Mouse (Mus musculus): ENCODE data around the gene Adgrv1.
"Not testable (repeated sequence)": the region's sequence is repeated elsewhere in the genome, so short reads cannot be mapped to it uniquely, and the experiment has no call there.

Gene Adgrv1

DNA sequence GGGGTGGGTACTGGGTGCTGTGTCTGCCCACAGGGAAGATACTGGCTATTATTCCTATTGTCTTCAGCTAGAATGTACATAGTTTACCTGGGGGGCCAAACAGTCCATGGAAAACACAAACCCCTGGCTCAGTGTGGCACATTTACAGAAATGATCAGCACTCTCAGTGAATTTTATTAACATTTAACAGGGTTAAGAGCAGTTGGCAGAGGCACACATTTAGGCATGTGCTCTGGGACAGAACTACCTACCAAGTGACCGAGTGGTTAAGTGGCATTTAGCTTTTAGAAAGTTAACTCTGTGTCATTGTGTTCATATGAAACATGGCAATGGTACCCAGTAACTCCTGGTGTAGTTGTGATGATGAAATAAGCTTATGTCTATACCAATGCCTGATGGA lies 304.8 kb downstream of the Adgrv1 start:
- peak; percentile 90 for DNase-seq

DNA sequence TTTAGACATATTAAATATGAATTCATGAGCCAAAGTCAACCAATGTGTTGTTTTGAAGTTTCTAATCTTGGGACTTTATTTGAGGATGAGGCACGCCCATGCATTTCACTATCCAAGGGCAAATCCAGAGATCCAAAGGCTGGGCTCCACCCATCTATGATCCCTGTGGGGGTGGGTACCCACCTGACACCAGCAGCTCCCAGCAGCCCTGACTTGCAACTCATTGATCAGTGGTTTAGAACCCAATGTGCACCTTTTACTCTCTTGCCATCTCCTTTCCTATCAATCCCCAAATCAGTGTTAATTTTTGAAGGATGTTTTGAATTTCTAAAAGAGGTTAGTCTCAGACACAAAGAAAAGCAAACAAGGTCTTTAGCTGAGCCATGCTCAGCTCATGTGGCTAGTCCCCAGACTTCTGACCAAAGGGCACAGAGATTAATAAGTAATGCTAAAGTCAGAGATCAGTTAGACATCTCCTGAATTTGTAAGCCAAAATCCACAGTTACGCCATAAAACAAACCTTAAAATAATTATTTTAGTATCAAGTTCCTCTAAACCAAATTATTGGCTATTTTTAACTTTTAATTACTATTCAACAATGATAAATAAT lies 307.2 kb downstream of the Adgrv1 start:
- DNase-seq, result peak; percentile 89

DNA sequence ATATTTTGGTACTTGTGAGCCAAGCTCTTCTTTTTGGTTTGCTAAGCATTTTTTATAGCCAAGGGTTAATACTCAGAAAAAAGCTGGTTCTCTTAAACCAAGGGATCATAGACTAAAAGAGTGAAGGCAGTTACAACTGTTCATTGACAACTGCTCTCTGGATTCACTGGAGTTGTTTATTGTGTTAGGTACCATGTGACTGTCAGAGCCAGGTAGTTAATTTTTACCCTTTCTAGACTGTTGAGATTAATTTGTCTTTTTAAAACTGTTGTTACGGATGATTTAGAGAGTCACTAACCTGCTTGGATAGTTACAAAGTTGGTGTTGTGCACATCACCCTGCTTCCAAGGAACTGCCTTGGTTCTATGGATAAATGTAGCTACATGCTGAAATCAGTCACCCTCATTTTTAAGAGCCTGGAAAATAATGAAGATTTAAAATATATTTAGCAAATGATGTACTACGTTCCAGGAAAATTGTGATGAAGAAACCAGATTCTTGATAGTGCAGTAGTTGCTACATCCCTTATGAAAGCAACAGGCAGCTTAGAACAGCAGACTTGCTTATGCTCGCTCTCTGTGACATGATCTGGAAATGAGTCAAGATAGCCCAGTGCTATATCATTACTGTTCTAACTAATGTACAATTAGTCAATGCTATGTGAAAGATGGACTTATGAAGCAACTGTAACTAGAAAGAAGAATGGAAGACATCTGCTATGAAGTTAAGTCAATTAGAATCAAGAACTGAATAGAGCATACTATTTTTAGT lies 309.2 kb downstream of the Adgrv1 start:
- peak; percentile 84 for DNase-seq

DNA sequence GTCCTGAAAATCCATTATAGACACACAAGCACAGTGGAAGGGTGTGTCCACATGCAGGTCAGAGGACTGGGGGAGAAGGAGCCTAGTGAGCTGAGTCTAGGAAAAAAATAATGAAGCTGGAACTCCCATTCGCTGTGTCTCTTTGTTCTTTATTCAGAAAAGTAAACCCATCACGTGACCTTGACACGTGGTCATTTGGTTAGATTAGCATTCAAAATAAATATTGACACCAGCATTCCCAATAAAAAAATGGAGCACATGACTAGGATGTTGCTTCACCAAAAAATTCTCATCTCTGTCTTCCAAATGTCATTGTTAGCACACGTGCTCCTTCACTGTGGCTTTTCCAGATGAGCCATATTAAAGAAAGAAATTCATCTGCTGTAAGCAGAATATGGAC lies 316.4 kb downstream of the Adgrv1 start:
- no peak for DNase-seq

DNA sequence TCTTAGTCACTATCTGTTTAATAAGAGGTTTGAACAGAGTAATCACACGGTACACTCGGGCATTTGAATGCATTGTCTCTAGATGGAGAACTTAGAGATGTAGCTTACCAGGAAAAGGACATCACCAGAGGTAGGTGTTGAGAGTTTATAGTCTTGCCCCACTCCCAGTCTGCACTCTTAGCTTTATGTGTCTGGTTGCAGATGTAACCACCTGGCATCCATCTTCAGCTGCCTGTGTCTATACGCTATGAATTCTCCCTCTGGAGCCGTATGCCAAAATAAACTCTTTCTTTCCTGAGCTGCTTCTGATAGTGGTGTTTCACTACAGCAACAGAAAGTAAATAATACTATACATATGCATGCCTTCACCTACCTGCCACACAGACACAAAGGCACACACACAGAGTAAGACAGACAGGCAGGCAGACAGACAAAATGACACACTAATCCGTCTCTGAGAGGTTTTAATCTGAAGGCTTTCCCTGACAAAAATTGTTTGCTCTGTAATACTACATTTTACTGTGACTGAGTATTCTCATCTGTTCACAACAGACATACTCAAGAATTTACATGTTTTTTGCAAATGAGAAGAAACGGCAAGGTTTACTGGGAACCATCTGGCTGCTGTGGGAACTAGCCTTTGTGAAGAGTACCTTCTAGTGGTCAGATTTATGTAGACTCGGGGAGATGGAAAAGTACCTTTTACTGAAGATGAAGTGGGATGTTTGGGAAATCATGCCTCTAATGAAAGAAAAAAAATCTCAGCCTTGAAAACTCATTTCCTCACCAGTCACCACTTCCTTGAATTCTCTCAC lies 318.4 kb downstream of the Adgrv1 start:
- DNase-seq, result peak; percentile 61

DNA sequence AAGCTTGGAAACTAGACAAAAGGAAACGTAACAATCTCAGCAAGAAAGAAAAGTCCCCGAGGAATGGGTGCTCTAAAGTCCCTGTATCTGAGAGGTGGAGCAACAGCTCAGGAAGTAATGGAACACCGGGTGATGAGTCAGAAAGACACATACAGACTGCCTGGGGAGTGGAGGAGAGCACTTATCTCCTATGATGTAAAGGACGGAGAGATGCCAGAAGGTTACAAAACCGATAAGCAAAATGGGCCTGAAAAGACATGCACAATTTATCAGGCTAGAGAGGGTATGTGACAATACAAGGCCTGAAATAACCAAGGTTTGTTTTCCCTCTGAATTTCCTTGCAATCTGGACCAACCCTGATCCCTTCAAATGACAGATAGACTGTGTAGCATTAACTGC lies 320.8 kb downstream of the Adgrv1 start:
- no peak for DNase-seq

DNA sequence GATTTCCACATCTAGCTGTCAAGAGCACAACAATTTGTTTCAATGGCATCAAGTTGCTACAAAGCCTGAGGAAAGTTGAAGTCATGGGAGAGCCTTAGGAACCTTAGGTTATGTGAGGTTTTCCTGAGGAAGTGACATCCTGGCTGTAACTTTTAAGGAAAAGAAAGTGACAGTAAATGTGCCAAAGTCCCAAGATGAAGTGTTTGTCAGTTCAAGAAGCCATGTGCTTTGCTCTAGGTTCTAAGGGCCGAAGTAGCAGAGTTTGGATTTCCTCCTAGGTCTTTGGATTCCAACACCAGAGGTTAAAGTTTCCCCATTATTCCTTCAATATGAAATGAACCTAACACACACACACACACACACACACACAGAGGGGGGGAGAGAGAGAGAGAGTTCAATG lies 332.1 kb downstream of the Adgrv1 start:
- peak; percentile 46 for DNase-seq

DNA sequence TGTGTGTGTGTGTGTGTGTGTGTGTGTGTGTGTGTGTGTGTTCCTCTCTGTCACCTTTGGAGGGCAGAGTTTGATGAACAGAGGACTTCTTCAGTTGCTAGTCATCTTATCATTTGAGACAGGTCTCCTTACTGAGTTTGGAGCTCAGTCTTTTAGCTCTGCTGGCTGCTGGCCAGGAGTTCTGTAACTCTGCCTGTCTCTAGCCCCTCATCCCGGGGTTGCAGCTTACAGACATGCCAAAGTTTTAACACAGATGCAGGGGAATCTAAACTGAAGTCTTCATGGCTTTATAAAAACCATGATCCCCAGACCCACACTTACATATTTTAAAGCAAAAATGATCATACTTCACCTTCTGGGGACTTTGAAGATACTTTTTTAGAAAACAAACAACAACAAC lies 338.8 kb downstream of the Adgrv1 start:
- DNase-seq, result no peak

DNA sequence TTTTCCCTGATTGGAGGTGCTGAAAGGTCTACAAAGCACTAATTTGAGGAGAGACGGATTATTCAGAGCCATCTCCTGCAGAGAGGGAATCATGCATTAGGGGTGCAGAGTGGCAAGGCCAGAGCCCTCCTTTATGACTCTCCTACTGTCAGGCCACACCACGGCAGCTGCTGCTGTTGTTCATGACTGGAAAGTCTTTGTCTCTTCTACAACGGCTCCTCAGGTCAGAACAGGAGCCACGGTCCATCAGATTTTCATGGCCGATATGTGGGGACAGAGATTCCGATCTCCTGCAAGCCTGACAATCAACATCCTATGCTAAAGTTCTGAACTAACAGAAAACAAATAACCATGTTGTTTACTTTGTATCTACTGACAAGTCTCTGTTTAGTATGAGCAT lies 350.8 kb downstream of the Adgrv1 start:
- no peak for DNase-seq

DNA sequence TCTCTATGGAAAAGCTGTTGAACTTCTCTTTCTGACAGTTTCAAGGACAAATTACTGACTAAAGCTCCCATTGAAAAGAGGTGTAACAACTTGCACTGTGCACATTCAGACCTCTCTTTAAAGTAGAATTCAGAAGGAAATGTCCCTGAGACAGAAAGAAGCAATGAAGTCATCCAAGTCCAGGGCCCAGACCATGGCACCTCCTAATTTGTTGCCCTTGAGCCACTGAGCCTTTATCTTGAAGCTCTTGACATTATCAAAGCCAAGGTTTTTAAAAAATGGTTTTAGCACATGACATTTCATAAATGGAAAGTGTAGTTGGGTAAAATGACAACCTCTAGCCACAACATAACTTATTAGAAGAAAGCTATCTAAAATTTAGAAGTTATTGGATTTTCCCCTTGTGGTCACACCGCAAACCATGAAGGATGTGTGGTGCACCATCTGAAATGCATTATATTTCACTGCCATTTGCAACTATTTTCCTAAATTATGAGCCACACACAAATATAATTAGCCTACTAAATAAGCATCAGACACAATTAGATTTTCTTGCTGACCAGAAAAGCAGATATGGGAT lies 352.2 kb downstream of the Adgrv1 start:
- no peak for DNase-seq

DNA sequence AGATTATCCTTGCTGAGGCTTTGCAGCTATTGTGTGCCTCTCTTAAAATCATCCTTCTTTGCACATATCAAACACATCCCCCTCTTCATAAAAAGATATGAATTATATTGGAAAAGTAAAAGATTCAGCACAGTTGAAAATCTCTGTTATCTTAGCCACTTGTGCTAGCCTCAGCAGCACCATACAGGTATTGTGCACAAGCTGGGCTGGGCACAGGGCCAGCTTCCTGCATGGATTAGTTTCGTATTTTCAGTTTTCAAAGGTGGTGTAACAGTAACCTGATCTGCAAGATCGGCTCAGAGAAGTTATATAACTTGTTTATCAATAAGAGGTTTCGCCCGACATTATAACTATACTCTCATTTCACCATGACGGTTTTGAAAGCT lies 353.6 kb downstream of the Adgrv1 start:
- no peak for DNase-seq

DNA sequence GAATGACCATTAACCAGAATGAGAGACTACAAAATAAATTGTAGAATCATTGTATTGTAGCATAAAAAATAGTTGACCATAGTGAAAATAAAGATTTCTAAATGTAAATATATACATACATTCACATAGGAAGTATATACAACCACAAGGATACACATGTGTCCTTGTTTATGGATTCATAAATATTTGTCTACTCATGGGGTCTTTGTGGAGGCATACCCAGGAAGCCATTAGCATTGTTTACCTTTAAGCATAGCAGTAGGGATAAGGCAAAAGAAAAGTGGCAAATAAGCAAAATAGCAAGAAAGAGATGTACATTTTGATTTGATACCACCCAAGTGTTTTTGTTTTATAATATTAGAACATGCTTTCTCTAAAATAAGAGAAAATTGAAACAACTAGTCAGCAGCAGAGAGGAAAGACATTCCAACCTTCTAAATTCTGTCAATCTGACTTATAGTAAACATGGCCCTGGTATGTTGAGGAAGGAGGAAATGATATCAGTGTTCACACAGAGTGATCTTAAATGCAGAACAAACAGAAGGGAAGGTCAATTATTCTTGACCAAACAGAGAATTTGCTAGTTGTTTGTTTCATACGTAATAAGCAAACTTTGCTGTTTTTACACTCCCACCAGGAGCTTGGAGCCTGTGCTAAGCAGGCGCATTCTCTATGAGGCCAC lies 354.1 kb downstream of the Adgrv1 start:
- DNase-seq, result no peak

DNA sequence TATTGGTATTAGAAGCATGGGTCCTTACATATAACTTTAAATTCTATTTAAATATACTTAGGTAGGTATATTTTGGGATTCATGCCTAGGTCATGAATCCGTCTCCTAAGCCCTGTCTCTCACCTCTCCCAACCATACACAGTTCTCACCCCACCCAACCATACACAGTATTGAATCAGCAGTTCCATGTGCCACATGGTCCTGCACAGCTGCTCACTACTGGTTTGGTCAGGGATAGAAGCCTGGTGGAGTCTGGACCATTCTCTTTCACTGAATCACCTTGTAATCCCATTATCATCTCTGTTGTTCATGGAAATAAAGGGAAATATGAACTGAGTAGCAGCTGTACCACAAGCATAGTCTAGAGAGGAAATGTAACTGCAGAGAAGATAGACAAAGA lies 359.1 kb downstream of the Adgrv1 start:
- no peak for DNase-seq

DNA sequence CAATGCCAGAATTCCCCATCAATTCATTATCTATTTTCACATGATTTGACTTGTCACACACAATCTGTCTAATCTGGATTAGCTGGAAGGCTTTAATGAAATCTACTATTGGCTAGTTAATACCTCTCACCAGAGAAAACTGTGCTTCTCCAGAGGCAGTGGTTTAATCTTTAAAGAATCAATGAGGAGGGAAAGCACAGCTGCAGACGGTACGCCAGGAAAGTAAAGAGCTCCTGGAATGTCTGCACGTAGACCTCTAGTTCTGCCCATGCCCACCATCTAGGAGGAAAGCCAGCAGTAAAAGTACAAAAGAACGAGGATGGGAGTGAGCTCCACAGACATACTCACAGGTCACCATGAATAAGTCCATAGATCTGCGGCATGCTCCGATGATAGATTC lies 362.6 kb downstream of the Adgrv1 start:
- peak; percentile 64 for DNase-seq

DNA sequence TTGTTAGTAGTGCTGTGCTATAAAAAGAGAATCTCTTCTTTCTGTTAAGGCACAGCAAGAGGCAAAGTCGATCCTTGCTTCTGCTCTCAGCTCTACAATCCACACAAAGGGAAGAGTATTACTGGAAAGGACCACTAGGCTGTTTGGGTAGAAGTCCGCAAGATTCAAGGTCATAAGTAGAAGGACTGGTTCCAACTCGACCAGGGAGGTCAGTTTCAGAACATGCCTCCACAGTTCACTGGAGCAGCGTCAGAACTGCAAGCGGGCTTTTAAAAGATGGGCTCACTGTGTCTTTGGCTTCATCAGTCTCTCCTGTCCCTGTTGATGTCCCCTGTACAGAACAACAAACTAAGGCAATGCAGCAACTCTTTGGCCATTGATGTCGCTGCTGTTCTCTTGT lies 363.9 kb downstream of the Adgrv1 start:
- DNase-seq, result peak; percentile 73

DNA sequence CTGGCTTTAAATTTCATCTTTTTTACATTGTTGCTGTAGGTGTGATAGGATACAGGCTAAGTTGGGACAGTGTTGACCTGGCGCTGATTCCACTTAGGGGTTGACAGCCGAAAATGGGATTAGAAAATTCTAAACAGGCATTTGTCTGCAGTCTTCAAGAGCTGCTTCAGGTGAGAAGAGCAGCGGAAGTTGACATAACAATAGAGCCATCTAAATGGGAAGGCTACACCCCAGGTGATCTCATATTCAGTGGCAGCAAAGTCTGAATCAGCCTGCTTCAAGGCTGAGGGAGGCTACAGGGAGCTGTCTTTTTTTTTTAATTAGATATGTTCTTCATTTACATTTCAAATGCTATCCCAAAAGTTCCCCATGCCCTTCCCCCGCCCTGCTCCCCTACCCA lies 365.5 kb downstream of the Adgrv1 start:
- not testable (repeated sequence) for DNase-seq

DNA sequence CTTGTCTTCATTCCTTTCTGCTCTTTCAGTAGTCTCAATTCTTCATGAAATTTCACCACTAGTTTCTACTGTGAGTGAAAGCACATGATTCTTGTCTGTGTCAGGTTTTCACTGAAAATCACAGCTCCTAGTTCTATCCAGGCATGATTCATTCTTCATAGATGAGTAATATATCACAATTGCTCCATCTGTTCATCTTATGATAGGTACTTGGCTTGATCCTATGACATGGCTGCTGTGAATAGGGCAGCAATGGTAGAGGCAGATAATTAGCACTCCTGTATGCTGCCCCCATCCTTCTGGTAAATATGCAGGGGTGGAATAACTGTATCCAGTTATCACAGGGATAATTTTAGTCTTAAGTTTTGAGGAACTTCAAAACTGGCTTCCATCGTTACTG lies 368.5 kb downstream of the Adgrv1 start:
- no peak for DNase-seq

DNA sequence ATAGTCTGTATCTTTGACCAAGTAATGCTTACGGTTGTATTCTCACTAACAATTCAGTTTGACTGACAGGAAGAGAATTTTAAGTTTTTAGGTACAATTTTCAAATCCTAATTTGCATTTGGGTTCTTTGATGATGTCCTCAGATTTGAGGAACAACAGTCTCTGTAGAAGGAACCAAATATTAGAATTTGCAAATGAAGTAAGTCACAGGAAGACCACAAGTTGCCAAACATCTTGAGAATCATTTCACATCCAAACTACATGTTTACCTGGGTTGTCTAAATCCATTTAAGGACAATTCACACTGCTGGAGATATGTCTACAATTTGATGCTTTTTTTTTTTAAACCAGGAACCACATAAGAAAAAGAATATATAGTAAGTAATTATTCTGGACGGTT lies 391.8 kb downstream of the Adgrv1 start:
- DNase-seq, result no peak

DNA sequence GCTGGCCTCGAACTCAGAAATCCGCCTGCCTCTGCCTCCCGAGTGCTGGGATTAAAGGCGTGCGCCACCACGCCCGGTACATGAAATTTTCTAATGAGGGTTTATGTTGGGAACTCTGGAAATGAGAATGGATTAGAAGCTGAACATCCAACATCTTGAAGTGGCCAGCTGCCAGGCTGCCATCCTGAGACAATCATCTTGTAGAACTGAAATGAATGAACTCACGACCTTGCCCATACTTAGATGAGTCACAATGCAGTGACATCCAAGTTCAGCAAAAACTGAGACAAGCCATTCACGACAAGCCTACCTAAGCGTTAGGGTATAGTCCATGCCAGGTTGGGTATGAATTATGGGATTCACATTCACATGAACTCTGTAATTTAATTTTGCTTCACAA lies 393.1 kb downstream of the Adgrv1 start:
- no peak for DNase-seq

DNA sequence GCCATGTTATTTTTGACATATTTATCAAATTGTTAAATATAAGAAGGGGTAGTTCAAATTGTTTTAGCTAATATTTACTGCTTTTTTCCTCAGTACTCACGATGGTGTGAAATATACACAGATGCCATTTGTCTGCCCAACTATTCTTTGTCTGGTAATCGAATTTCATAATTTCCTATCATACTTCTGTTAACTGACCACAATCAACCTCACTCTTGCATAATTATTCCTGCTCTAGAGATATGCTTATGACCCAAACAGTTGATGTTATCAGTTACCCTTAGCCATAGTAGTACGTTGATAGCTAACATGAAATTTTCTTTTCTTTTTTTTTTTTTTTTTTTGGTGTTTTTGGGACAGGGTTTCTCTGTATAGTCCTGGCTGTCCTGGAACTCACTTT lies 393.5 kb downstream of the Adgrv1 start:
- DNase-seq, result no peak

DNA sequence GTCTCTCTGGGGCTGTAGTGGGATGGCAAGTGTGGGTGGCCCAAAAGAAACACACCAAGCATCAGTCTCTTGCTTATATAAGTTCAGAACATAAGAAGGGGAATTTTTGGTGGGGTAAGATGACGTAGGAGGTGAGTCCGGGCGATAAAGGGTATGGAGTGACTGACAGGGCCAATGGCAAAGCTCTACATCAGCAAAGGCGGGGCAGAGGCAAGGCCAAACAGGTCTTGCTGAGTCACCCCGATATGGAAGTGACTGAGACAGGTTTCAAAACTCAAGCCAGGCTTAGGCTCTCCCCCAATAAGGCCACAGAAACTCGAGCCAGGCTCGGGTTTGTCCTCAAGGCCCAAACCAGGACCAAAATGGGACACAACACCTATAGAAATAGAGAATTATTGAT lies 394.1 kb downstream of the Adgrv1 start:
- no peak for DNase-seq

DNA sequence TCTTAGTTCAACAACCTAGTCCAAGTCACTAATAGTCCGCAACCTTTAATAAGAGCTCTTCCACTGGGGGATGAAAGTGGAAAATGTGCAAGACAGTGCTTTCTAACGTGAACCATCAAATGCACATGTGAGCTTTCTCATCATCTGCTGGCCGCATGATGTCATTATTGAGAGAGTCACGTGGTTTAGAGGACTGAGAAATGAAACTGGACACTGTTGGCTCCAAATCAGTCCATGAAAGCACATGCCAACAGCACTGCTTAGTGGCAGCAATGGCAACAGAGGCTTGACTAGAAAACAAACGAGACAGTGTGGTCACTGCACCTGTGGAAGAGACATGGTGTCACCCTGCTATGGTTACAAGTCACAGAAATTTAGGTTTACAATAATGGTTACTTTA lies 395.0 kb downstream of the Adgrv1 start:
- DNase-seq, result no peak

DNA sequence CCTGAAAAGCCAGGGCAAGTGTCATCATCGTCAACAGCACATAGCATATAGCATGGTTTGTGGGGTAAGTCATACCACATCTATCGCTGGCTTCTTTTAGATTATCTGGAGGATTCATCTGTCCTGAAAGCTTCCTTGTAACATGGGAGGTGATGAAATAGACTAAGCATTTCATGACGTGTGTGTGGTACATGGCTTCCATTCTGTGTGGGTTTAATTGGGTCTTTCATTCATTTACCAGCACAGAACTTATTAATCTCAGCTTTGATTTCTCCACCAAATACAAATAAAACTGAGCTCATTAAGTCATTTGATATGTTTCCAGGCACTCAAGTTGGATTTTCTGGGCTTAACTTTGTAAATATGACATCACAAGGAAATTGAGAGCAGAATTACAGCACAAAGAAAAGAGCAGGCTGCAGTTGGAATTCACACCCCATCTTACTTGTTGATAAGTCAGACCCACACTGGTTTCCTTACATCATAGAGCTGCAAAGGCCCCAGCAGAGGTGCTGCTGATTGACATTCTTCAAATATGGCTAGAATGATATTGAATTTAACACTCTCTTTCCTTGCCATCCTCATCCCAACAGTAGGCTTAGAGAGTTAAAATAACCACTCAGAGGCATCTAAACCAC lies 396.1 kb downstream of the Adgrv1 start:
- no peak for DNase-seq

Measured in kidney, adult 9 months (tissue).